Mouse (Mus musculus) stomach, embryonic 14.5 days (tissue): ENCODE measurements around the gene Pgap2. TPM values are rescaled to one million over a fixed set of nuclear protein-coding genes. Genes with fewer than 3 reads are reported as not detected.

Source experiments
- ATAC-seq: fragments of 200-750 bp; cut with Nextera tagmentation; 2 replicates; pipeline ENCODE4 v1.8.0; 2017; ENCODE audit warnings: low read depth, moderate TSS enrichment; ENCODE audit not compliant: insufficient number of reproducible peaks, insufficient read depth, low FRiP score
- H3K27ac ChIP-seq: fragments of 300-500 bp; sonication (generic); 2 replicates; pipeline ENCODE4 v1.5.1; 2014; ENCODE audit warnings: mild to moderate bottlenecking, low read length, moderate library complexity, mixed read lengths
- H3K27me3 ChIP-seq: fragments of 300-500 bp; sonication (generic); 2 replicates; pipeline ENCODE4 v1.6.1; 2014; ENCODE audit warnings: low read length, control low read depth, mixed read lengths; ENCODE audit not compliant: control insufficient read depth, insufficient read depth
- H3K36me3 ChIP-seq: fragments of 300-500 bp; sonication (generic); 2 replicates; pipeline ENCODE4 v1.6.1; 2014; ENCODE audit warnings: mild to moderate bottlenecking, control low read depth, low read length, moderate library complexity, mixed read lengths; ENCODE audit not compliant: control insufficient read depth, insufficient read depth
- H3K4me1 ChIP-seq: fragments of 300-500 bp; sonication (generic); 2 replicates; pipeline ENCODE4 v1.6.1; 2014; ENCODE audit warnings: low read length, control low read depth, mixed read lengths; ENCODE audit not compliant: control insufficient read depth, insufficient read depth
- H3K4me2 ChIP-seq: fragments of 300-500 bp; sonication (generic); replicated peaks from 2 replicates; pipeline ENCODE4 v1.6.1; 2014; ENCODE audit warnings: low read depth, low read length, control low read depth
- H3K4me3 ChIP-seq: fragments of 300-500 bp; sonication (generic); 2 replicates; pipeline ENCODE4 v1.5.1; 2014; ENCODE audit warnings: low read depth, low read length, control low read depth
- H3K9ac ChIP-seq: fragments of 300-500 bp; sonication (generic); replicated peaks from 2 replicates; pipeline ENCODE4 v1.6.1; 2014; ENCODE audit warnings: low read depth, mild to moderate bottlenecking, control low read depth, low read length, moderate library complexity, mixed read lengths
- H3K9me3 ChIP-seq: fragments of 300-500 bp; sonication (generic); 2 replicates; pipeline ENCODE4 v1.6.1; 2016; ENCODE audit warnings: low read depth, low read length, control low read depth; ENCODE audit not compliant: control insufficient read depth
- WGBS: fragments of 180-500 bp; shearing (Covaris S2); extraction: QIAGEN DNeasy Blood & Tissue Kit; methylation state at CpG from one replicate; pipeline ENCODE4 v1.1.7; 2014; 5-methylcytosine and 5-hydroxymethylcytosine counted together
- polyA plus RNA-seq: library from polyadenylated mRNA; unstranded; fragments of >200 nt; fragmentation: Nextera tagmentation; extraction: Ambion mirVana; gene quantifications from 2 replicates; pipeline ENCODE4 v1.2.1, GENCODE M21; 2014

The Pgap2 gene
- 99.0 and 103 TPM in 2 replicates for polyA plus RNA-seq

GRCm38 (mm10) chr7:102209756-102210721 is at the start of gene Pgap2, which contains the start of gene Nup98:
Pgap2 (plus strand) TSS chr7:102210208.
Nup98 (minus strand) TSS chr7:102210176.
- Histone ChIP-seq H3K4me3 (peak within 1 kb of the TSS; percentile 75), H3K4me1 (peaks cover 15% of the 10 kb centered on the region; the same call in 1 of the 2 replicates), H3K36me3 (no peaks in the 10 kb centered on the region), H3K9ac (peak within 1 kb of the TSS; percentile 82), H3K27me3 (no peaks in the 10 kb centered on the region), H3K27ac (peak within 1 kb of the TSS; percentile 92), H3K4me2 (peak within 1 kb of the TSS; percentile 79), H3K9me3 (no peaks in the 10 kb centered on the region)
- under 1% methylated on average over 84 of the region's 87 CpGs for WGBS
- ATAC-seq = peak; percentile 97

DNA sequence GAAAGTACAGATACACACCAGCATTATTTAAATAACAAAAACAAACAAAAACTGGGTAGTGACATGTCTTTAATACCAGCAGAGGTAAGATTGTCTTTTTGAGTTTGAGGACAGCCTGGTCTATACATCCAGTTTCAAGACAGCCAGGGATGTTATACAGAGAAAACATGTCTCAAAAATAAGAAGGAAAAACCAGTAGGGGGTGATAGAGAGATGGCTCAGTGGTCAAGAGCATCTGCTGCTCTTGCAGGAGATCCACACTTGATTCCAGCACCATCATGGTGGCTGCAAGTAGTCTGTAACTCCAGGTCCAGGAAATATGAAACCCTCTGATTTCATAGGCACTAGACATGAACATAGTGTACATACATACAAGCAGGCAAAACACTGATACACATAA is 39.7 kb upstream of the Pgap2 start:
- ATAC-seq = no peak
- Histone ChIP-seq H3K36me3 (peaks cover 29% of the 10 kb centered on the region), H3K27me3 (no peaks in the 10 kb centered on the region), H3K27ac (no peak overlapping the region), H3K4me1 (no peaks in the 10 kb centered on the region), H3K4me2 (no peak overlapping the region), H3K9ac (no peak overlapping the region), H3K9me3 (no peaks in the 10 kb centered on the region), H3K4me3 (no peak overlapping the region)

- H3K4me1 ChIP-seq = no peaks in the 10 kb centered on the region
- ATAC-seq = no peak
- H3K4me2 ChIP-seq = no peak overlapping the region
- WGBS = 86% methylated on average over 3 of the region's 3 CpGs
- H3K27ac ChIP-seq = no peak overlapping the region
- no peaks in the 10 kb centered on the region for H3K27me3 ChIP-seq
- H3K9me3 ChIP-seq = no peaks in the 10 kb centered on the region
- no peak overlapping the region for H3K4me3 ChIP-seq
- peaks cover 65% of the 10 kb centered on the region for H3K36me3 ChIP-seq
- H3K9ac ChIP-seq = no peak overlapping the region
Observed at GRCm38 (mm10) chr7:102183849-102184248, 26.2 kb upstream of the Pgap2 start.

DNA sequence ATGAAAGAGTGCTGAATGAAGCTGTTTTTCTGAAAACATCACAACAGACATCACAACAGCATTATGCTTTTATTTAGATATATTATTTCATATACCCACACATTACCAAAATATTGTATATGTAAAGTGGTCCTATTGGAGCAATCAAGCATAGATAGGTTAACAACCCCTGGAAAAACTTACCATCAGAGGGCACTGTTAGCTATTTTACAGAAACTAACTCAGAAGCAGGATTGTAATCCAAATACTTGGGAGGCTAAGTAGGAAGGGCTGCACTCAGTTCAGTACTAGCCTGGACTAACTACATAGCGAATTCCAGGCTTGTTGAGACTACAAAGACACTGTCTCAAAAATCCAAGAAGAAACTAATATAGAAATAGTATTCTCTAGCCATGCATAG is 17.7 kb upstream of the Pgap2 start:
- no peak overlapping the region for H3K9ac ChIP-seq
- H3K4me2 ChIP-seq = no peak overlapping the region
- H3K4me1 ChIP-seq = no peaks in the 10 kb centered on the region
- H3K9me3 ChIP-seq = no peaks in the 10 kb centered on the region
- no peaks in the 10 kb centered on the region for H3K27me3 ChIP-seq
- WGBS = 93% methylated on average over 1 of the region's 1 CpGs
- H3K4me3 ChIP-seq = no peak overlapping the region
- peaks cover 42% of the 10 kb centered on the region for H3K36me3 ChIP-seq
- no peak overlapping the region for H3K27ac ChIP-seq
- no peak for ATAC-seq

- 82% methylated on average over 3 of the region's 3 CpGs for WGBS
- no peaks in the 10 kb centered on the region for H3K9me3 ChIP-seq
- H3K4me1 ChIP-seq = no peaks in the 10 kb centered on the region
- no peak overlapping the region for H3K4me2 ChIP-seq
- no peaks in the 10 kb centered on the region for H3K27me3 ChIP-seq
- no peak overlapping the region for H3K27ac ChIP-seq
- no peak overlapping the region for H3K9ac ChIP-seq
- ATAC-seq = no peak
- H3K36me3 ChIP-seq = no peaks in the 10 kb centered on the region
- H3K4me3 ChIP-seq = no peak overlapping the region
Observed at GRCm38 (mm10) chr7:102200576-102200975, 9.4 kb upstream of the Pgap2 start.

DNA sequence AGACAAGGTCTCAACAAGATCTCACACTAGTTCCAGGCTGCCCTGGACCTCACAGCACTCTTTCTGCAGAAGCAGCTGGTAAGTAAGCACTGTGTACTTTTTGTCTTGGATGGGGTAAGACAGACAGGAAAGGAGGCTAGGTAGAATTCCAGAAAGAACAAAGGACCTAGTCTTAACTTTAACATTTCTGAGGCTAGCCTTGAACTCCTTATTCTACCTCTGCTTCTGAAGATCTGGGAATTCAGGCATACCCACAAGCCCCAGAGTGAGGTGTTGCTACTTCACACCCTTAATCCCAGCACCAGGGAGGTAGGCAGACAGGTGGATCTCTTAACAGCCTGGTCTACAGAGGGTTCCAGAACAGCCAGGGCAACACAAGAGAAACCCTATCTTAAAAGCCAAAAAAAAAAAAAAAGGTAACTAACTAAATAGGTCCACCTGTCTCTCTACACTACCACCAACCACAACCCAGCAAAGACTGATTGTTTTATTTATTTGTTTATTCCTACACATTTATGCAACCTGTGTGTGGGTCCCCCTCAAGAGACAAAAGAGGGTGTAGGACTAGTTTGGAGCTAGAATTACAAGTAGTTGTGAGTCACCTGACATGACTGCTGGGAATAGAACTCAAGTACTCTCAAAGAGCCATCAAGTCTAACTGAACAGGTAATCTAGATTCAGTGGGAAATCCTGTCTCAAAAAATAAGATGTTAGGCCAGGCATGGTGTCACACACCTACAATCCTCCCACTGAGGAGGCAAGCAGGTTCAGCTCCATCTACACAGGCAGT is 8.8 kb upstream of the Pgap2 start:
- H3K9me3 ChIP-seq = no peaks in the 10 kb centered on the region
- H3K27me3 ChIP-seq = no peaks in the 10 kb centered on the region
- H3K27ac ChIP-seq = no peak overlapping the region
- no peaks in the 10 kb centered on the region for H3K36me3 ChIP-seq
- H3K4me3 ChIP-seq = no peak overlapping the region
- H3K4me1 ChIP-seq = no peaks in the 10 kb centered on the region
- ATAC-seq = no peak
- H3K4me2 ChIP-seq = no peak overlapping the region
- no peak overlapping the region for H3K9ac ChIP-seq

DNA sequence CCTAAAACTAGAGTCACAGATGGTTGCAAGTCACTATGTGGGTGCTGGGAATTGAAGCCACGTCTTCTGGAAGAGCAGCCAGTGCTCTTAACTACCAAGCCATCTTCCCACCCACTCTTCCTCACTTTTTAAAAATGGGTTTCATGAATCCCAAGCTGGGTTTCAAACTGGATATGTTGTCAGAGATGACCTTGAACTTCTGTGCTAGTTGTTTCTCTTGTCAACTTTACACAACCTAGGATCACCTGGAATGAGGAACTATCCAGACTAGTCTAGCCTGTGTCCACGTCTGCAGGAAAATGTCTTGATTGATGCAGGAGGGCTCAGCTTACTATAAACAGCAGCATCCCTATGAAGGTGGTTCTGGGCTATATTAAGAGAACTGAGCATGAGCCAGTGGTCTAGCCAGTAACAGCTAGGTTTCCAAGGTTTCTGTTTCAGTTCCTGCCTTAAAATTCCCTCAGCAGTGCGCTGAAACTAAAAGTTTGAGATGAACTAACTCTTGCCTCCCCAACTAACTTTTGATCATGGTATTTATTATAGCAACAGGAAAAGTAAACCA is 5.6 kb upstream of the Pgap2 start:
- H3K36me3 ChIP-seq = no peaks in the 10 kb centered on the region
- H3K9ac ChIP-seq = no peak overlapping the region
- no peak overlapping the region for H3K4me3 ChIP-seq
- H3K4me1 ChIP-seq = peaks cover 15% of the 10 kb centered on the region; the same call in 1 of the 2 replicates
- H3K27me3 ChIP-seq = no peaks in the 10 kb centered on the region
- no peaks in the 10 kb centered on the region for H3K9me3 ChIP-seq
- H3K27ac ChIP-seq = no peak overlapping the region
- 76% methylated on average over 3 of the region's 3 CpGs for WGBS
- ATAC-seq = no peak
- H3K4me2 ChIP-seq = no peak overlapping the region

DNA sequence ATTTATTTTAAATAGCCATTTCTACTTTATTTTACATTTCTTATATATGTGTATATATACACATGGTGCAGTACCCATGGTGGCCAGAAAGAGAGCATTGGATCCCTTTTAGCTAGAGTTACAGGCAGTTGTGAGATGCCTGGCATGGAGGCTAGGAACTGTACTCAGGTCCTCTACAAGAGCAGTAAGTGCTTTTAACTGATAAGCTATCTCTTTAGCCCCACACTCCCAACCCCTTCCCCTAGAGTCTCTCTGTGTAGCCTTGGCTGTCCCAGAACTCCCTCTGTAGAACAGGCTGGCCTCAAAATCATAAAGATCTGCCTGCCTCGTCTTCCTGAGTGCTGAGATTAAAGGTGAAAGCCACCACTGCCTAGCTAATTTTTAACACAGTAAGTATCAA is 4.4 kb upstream of the Pgap2 start:
- ATAC-seq = no peak
- WGBS = 68% methylated on average over 1 of the region's 1 CpGs
- no peaks in the 10 kb centered on the region for H3K9me3 ChIP-seq
- H3K36me3 ChIP-seq = no peaks in the 10 kb centered on the region
- no peak overlapping the region for H3K9ac ChIP-seq
- peaks cover 15% of the 10 kb centered on the region; the same call in 1 of the 2 replicates for H3K4me1 ChIP-seq
- no peak overlapping the region for H3K27ac ChIP-seq
- no peak overlapping the region for H3K4me3 ChIP-seq
- no peak overlapping the region for H3K4me2 ChIP-seq
- no peaks in the 10 kb centered on the region for H3K27me3 ChIP-seq
